Mouse (Mus musculus) right cerebral cortex, adult 18-20 months (tissue): ENCODE data around the gene Tmed9.
"Not testable (repeated sequence)": the region's sequence is repeated elsewhere in the genome, so short reads cannot be mapped to it uniquely, and the experiment has no call there.

Experiments
- DNase-seq: peaks from one replicate; pipeline ENCODE4 v3.0.0; 2022; ENCODE audit warnings: mixed read lengths

Tmed9 gene

GRCm38 (mm10) chr13:55568524-55568923 is 5.0 kb upstream of the Tmed9 start:
- not testable (repeated sequence) for DNase-seq

DNA sequence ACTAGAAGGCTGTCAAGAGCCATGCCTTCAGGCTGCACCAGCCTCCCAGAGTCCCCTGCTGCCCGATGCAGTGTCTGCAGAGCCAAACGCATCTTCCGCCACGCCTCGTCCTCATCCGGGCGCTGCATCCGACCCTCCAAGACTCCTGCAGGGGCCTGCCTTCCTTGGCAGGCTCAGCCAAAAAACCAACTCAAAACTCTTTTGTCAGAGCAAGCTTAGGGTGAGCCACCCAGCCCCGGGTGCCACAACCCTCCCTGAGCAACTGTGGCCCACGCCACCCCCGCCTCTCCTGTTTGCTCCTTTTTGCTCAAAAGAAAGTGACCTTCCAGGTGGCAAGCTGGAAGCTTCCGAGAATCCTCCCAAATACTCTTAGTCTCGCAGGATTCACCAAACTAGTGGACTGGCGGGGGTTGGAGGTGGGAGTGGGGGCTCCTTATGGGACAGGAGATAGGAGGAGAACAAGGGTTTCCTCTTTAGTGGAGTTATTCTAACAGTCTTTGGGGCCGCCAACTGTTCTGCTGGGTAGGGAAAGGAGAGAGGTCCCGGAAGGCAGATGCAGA is 3.7 kb upstream of the Tmed9 start:
- no peak for DNase-seq

GRCm38 (mm10) chr13:55570286-55570973 is 3.1 kb upstream of the Tmed9 start:
- DNase-seq = no peak

DNA sequence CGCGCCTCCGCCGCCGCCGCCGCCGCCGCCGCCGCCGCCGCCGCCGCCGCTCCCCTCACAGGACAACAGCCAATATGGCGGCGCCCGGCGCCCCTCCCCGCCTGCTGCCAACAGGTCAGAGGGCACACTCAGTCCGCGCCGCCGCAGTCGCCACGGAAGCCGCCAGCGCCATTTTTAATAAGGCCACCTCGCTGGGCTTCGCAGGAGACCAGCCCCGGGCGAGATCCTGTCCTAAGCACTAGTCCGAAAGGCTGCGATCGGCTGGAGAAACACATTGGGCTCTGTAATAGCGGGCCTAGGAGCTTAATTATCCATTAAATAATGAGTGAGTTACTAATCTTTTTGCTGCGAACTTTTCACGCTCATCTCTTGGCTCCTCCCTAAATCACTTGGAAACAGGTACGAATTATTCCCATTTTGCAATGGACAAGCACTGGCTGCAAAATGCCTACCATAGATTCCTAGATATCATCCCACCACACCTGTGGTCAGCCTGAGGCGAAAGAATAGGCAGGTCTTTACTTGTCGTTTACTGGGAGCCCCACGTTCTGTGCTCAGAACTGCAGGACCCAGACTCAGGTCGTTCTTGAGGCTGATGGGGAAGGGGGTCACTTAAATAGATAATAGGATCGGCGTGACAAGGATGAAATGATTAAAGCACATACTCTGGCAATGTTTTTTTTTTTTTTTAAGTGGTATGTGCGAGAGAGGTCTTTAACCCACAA is 2.3 kb upstream of the Tmed9 start, which contains the start of gene Fam193b:
Fam193b (minus strand) TSS at position 94 of the 725 bp plus-strand sequence.
- DNase-seq = peak; percentile 94

DNA sequence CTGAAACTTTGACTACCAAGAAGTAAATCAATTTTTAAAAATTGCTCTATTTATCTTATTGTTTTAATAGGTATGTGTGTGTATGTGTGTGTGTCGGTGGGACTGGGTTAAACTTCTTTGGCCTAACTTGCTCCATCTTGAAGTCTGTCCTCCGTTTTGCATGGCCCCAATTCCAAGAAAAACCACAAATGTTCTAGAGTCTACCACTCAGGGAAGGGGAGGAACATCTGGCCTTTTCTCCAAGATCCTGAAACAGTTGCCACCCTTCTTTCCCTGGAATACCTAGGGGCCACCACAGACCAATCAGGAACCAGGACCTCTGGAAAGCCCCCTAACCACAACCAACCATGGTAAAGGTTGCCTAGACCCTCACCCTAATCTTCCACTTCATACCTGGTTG is 1.6 kb upstream of the Tmed9 start:
- no peak for DNase-seq

- DNase-seq = no peak
These were observed 789 bp downstream of the Tmed9 start for GRCm38 (mm10) chr13:55574321-55574720.

- no peak for DNase-seq
These were observed 2.4 kb downstream of the Tmed9 start for GRCm38 (mm10) chr13:55575932-55576331.

DNA sequence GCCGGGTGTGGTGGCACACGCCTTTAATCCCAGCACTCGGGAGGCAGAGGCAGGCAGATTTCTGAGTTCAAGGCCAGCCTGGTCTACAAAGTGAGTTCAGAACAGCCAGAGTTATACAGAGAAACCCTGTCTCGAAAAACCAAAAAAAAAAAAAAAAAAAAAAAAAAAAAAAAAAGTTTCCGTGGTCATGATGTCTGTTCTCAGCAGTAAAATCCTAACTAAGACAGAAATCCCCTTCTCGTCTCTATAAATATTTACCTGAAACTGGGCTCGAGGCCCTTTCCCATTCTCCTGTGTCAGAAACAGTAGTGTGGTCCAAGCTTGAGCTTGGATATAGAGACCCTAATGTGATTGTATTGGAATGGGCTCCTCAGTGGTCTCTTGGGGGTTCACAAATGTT is 3.3 kb downstream of the Tmed9 start:
- not testable (repeated sequence) for DNase-seq

DNA sequence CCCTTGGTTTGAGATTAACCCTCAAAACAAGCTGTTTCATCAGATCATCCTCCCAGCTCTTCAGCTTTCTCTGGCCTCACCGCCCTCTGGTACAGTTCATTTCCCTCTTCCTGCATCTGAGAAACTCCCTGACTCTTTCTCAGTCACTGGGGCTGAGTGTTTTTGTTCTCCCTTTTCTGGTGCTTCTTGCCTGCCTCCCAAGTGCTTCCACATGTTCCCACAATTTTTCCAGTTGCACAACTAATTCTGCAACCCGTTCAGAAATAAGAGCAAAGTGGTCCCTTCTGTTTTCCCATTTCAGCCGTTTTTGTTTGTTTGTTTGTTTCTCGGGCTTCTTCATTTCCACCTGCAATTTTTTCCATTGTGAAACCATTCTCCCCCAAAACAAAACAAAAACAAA is 4.6 kb downstream of the Tmed9 start:
- no peak for DNase-seq

DNA sequence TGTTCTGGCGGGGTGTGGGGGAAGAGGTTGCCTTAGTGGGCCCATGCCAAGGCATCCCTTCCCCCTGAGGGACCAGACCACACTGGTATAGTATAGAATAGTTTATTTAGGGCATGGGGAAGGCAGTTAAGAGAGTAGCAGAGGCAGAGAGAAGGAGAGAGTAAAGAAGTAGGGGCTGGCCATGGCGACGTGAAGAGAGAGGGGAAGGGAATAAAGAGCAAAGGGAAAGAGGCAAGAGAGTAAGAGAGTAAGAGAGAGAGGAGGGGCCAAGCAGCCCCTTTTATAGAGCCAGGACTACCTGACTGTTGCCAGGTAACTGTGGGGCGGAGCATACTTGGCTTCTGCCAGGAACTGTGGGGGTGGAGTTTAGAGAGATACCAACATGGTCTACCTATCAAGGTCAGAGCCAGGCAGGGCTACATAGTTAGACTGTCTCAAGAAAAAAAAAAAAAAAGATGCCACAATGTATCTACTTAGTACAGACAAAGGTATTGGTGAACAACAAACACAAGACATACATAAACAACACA is 18.5 kb downstream of the Tmed9 start:
- DNase-seq = no peak

GRCm38 (mm10) chr13:55592512-55593253 is 19.2 kb downstream of the Tmed9 start:
- peak; percentile 98 for DNase-seq

GRCm38 (mm10) chr13:55593254-55593747 is 19.8 kb downstream of the Tmed9 start:
- no peak for DNase-seq

GRCm38 (mm10) chr13:55595375-55595774 is 21.8 kb downstream of the Tmed9 start:
- DNase-seq = peak; percentile 88

GRCm38 (mm10) chr13:55596802-55597201 is 23.3 kb downstream of the Tmed9 start:
- DNase-seq = peak; percentile 59

DNA sequence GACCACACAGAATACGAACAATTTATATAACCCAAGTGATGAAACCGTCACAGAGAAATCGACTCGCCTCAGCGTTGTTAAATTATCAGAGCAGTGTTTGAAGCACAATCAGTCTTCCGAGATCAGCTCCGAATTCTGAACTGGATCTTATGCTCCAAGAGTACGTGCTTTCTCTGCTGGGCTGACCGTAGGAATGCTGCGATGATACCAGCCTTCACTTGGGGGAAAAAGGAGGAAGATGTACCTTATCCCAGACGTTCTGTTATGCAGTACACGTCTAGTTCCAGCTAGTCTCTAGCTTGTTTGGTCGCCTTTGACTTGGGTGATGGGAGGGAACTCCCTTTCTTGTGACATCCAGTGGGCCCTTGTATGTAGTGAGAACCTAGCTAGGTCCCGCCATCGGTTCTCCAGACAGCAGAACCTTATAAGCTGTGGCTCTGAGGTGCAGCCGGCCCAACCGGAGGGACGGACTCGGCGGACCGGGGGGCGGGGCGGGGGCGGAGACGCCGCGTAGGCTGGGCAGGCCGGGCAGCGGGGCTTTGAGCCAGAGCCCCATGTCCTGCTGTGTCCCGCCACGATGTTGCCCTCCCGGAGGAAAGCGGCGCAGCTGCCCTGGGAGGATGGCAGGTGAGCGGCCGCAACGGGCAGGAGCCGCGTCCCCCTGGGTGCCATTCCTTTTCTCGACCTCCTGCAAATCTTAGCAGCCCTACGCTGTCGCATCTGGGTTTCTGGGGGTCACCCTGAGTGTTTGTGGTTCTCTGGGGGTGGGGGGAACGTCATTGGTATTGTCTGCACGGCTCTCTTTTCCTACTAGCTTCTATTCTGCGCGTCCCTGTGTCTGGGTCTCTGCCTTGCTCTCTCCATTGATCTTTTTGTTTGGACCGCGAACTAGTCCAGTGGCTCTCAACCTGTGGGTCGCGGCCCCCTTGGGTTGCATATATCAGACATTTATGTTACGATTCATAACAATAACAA is 26.3 kb downstream of the Tmed9 start, which contains the start of gene B4galt7:
B4galt7 (plus strand) TSS at position 331 of the 975 bp plus-strand sequence.
- DNase-seq = peak; percentile 85

GRCm38 (mm10) chr13:55600657-55601056 is 27.1 kb downstream of the Tmed9 start:
- no peak for DNase-seq

- peak; percentile 71 for DNase-seq
These were observed 28.1 kb downstream of the Tmed9 start for GRCm38 (mm10) chr13:55601611-55602010.

DNA sequence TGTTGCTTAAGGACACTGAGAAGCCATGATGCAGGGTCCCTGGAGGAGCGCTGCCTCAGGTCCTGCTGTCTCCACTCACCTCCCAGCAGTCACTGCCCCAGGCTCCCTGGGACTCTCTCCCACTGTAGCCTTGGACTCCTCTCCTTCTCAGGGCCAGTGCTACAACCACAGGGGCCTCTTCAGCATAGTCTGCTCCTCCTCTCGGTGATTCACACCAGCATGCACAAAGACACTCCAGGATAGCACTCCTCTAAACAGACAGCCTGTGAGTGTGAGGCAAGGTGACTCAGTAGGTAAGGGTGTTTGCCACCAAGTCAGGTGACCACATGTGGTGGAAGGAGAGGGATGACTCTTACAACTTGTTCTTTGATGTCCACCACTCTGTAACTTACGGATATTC is 31.1 kb downstream of the Tmed9 start:
- no peak for DNase-seq

DNA sequence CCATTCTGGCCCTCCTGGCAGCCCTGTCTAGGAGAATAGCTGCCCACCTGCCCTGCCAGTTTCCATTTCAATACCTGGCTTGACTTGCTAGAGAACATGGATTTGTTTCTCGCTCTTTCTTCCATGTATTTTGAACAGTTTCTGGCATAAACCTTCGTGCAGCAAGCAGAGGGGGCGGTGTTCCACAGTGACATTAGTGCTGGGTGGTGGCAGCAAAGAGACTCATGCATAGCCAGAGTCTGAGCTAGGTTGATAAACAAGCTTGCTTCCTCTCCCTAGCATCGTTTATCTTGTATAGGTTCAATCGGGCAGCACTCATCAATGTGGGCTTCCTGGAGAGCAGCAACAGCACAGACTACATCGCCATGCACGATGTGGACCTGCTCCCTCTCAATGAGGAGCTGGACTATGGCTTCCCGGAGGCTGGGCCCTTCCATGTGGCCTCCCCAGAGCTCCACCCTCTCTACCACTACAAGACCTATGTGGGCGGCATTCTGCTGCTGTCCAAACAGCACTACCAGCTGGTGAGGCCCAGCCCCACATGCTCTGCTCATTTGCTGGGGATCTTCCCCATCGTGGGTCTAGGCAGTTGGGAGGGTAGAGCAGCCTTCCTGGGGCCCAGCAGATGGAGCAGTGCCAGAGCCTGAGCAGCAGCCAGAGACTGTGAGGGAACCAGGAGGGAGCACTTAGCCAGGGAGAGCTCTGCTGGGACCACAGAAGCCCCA is 33.5 kb downstream of the Tmed9 start:
- no peak for DNase-seq

DNA sequence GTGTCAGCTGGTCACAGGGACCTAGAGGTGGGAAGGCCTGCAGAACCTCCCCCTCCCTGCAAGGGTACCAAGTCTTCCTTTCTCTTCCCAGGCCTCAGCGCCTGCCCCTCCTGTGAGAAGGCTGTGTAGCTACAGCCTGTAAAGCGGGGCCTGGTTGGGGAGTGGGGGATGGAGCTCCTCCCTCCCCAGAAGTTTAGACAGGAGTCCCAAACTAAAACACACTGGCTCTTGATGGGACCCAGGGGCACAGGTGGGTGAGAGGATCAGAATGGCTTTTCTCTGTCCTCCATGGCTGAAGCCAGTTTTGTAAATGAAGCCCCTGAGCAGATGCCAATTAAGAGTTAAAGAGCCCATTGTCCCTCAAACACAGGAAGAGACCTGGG is 34.1 kb downstream of the Tmed9 start:
- no peak for DNase-seq

DNA sequence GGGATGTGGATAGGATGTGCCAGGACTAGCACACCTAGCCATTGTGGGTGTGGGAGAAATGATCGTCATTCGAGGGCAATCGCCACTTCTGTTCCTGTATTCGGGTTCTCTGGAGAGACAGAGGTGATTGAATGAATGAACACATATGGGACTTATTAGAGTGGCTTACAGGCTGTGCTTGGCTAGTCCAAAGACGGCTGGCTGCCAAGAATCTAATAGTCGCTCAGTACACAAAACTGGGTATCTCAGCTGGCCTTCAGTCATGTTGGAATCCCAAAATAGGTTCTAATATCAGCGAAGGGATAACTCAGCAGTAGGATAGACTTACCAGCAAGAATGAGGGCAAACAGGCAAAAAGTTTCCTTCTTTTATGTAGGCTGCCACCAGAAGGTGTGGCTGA is 38.5 kb downstream of the Tmed9 start:
- no peak for DNase-seq
